Comparison of ENCODE assay signal across 8 mouse cellular contexts in genomic region chr14:54576241-54577088, GRCm38 (mm10). TPM values are rescaled to one million over a fixed set of nuclear protein-coding genes. Genes with fewer than 3 reads are reported as not detected.
DNase-seq lines count a peak whose midpoint lies in the region; ATAC-seq and TF ChIP-seq lines count a peak whose summit lies in the region.

No protein-coding gene starts in this region.

- peak; percentile 57 to 70 for DNase-seq in heart, adult 2 months
- DNase-seq in heart, adult 9 months (ENCODE audit: low spot score in 2 of 2): no peak
- DNase-seq in adrenal gland, postnatal 10 days: peak; percentile 56
- DNase-seq in frontal cortex, postnatal 36 days (ENCODE audit: low spot score in 2 of 2): no peak
- DNase-seq in frontal cortex, postnatal 10 days (ENCODE audit: low spot score in 2 of 2): no peak

- H3K9ac ChIP-seq in heart, adult 2 months (ENCODE audit: low read depth, low read length): peak overlapping the region; percentile 84
- peak overlapping the region; percentile 98 for H3K9ac ChIP-seq in heart, embryonic 12.5 days
- H3K9ac ChIP-seq in kidney, embryonic 16.5 days (replicated peaks; ENCODE audit: low read length): peak overlapping the region; percentile 98
- H3K9ac ChIP-seq in midbrain, embryonic 13.5 days (replicated peaks): peak overlapping the region; percentile 72

- TF ChIP-seq CTCF in heart, adult 2 months (IDR thresholded peaks at IDR 0.05): no peak

- WGBS in heart, adult 2 months: 1% methylated on average over 84 of the region's 84 CpGs
- WGBS in heart, embryonic 12.5 days: under 1% methylated on average over 84 of the region's 84 CpGs
- WGBS in kidney, embryonic 16.5 days: under 1% methylated on average over 83 of the region's 84 CpGs
- WGBS in midbrain, embryonic 13.5 days: under 1% methylated on average over 84 of the region's 84 CpGs

- no peaks in the 10 kb centered on the region for H3K9me3 ChIP-seq in heart, embryonic 12.5 days (replicated peaks)
- H3K9me3 ChIP-seq in kidney, embryonic 16.5 days (ENCODE audit: low read length): no peaks in the 10 kb centered on the region
- no peaks in the 10 kb centered on the region for H3K9me3 ChIP-seq in midbrain, embryonic 13.5 days

- H3K4me1 ChIP-seq in heart, adult 2 months (ENCODE audit: control insufficient read depth, insufficient read depth, low read length): peaks cover 3% of the 10 kb centered on the region
- peaks cover 45% of the 10 kb centered on the region for H3K4me1 ChIP-seq in heart, embryonic 12.5 days (replicated peaks)
- peaks cover 42% of the 10 kb centered on the region for H3K4me1 ChIP-seq in kidney, embryonic 16.5 days (ENCODE audit: insufficient read depth, low read length)
- H3K4me1 ChIP-seq in midbrain, embryonic 13.5 days (replicated peaks): peaks cover 69% of the 10 kb centered on the region

- TF ChIP-seq POLR2A in heart, adult 2 months (IDR thresholded peaks at IDR 0.05; ENCODE audit: insufficient read depth, low read depth, low read length): no peak

- no peaks in the 10 kb centered on the region for H3K36me3 ChIP-seq in heart, adult 2 months (ENCODE audit: control insufficient read depth, insufficient read depth, low read length)
- H3K36me3 ChIP-seq in heart, embryonic 12.5 days: peaks cover 11% of the 10 kb centered on the region
- peaks cover 10% of the 10 kb centered on the region for H3K36me3 ChIP-seq in kidney, embryonic 16.5 days (ENCODE audit: insufficient read depth, low read length)
- no peaks in the 10 kb centered on the region for H3K36me3 ChIP-seq in midbrain, embryonic 13.5 days

- no peaks in the 10 kb centered on the region for H3K79me2 ChIP-seq in heart, adult 2 months (replicated peaks; ENCODE audit: control insufficient read depth, insufficient read depth, low read length)

- TF ChIP-seq EP300 in heart, adult 2 months (IDR thresholded peaks at IDR 0.05; ENCODE audit: insufficient read depth, low read depth, low read length): no peak

- ATAC-seq in heart, embryonic 12.5 days (ENCODE audit: insufficient number of reproducible peaks, low FRiP score): no peak
- ATAC-seq in kidney, embryonic 16.5 days (ENCODE audit: low FRiP score, low TSS enrichment): peak; percentile 2; the same call in 1 of the 2 replicates
- ATAC-seq in midbrain, embryonic 13.5 days: peak; percentile 3; the same call in 1 of the 2 replicates

- H3K4me2 ChIP-seq in heart, embryonic 12.5 days: peak overlapping the region; percentile 91
- peak overlapping the region; percentile 81 for H3K4me2 ChIP-seq in kidney, embryonic 16.5 days (replicated peaks; ENCODE audit: low read depth, low read length)
- H3K4me2 ChIP-seq in midbrain, embryonic 13.5 days (replicated peaks): peak overlapping the region; percentile 82

- H3K27me3 ChIP-seq in heart, adult 2 months (ENCODE audit: control insufficient read depth, insufficient read depth, low read length): peaks cover 2% of the 10 kb centered on the region; the same call in 1 of the 2 replicates
- no peaks in the 10 kb centered on the region for H3K27me3 ChIP-seq in heart, embryonic 12.5 days (replicated peaks)
- H3K27me3 ChIP-seq in kidney, embryonic 16.5 days (ENCODE audit: insufficient read depth, low read length): no peaks in the 10 kb centered on the region
- peaks cover 29% of the 10 kb centered on the region for H3K27me3 ChIP-seq in midbrain, embryonic 13.5 days

- peak overlapping the region; percentile 89 for H3K27ac ChIP-seq in heart, adult 2 months
- H3K27ac ChIP-seq in heart, embryonic 12.5 days (ENCODE audit: poor library complexity, severe bottlenecking): peak overlapping the region; percentile 94
- H3K27ac ChIP-seq in kidney, embryonic 16.5 days (ENCODE audit: low read length): peak overlapping the region; percentile 98
- peak overlapping the region; percentile 71 for H3K27ac ChIP-seq in midbrain, embryonic 13.5 days

- peak overlapping the region; percentile 99 for H3K4me3 ChIP-seq in heart, adult 2 months
- peak overlapping the region; percentile 91 for H3K4me3 ChIP-seq in heart, embryonic 12.5 days
- H3K4me3 ChIP-seq in kidney, embryonic 16.5 days (ENCODE audit: low read length): peak overlapping the region; percentile 93
- H3K4me3 ChIP-seq in midbrain, embryonic 13.5 days (replicated peaks): peak overlapping the region; percentile 65

- intact Hi-C loops in heart, adult 2 months (cut with DNase I): loop anchor here (5.0 kb wide), 1 partner anchor 49 kb away; no protein-coding TSS in a partner anchor

RNA-seq across cellular contexts. Expression of gene Ajuba, which starts 0.9 kb away (rescaled TPM):
- total RNA-seq in heart, adult 2 months (2021): 1 to 10 TPM; 4.6 to 4.8 TPM
- polyA plus RNA-seq in heart, adult 2 months (2012; rRNA removed): 7.8 and 13.4 TPM in 2 replicates
- 10 to 100 TPM; 18.9 to 20.7 TPM for total RNA-seq in adrenal gland, postnatal 10 days (2021)
- 39.5 and 40.7 TPM in 2 replicates for polyA plus RNA-seq in heart, embryonic 12.5 days (2016; fragmentation: Nextera tagmentation; extraction: Ambion mirVana)
- polyA plus RNA-seq in kidney, embryonic 16.5 days (2015; fragmentation: Nextera tagmentation; extraction: Ambion mirVana): 32.9 and 45.6 TPM in 2 replicates
- polyA plus RNA-seq in midbrain, embryonic 13.5 days (2015; fragmentation: Nextera tagmentation; extraction: Ambion mirVana): 13.5 and 18.0 TPM in 2 replicates

RNA-seq across cellular contexts. Expression of gene Haus4, which starts 22.0 kb away (rescaled TPM):
- 1 to 10 TPM; 3.5 to 3.8 TPM for total RNA-seq in heart, adult 2 months (2021)
- 3.2 and 4.1 TPM in 2 replicates for polyA plus RNA-seq in heart, adult 2 months (2012; rRNA removed)
- total RNA-seq in adrenal gland, postnatal 10 days (2021): 10 to 100 TPM; 31.0 to 32.5 TPM
- polyA plus RNA-seq in heart, embryonic 12.5 days (2016; fragmentation: Nextera tagmentation; extraction: Ambion mirVana): 38.0 and 46.3 TPM in 2 replicates
- polyA plus RNA-seq in kidney, embryonic 16.5 days (2015; fragmentation: Nextera tagmentation; extraction: Ambion mirVana): 57.3 and 62.4 TPM in 2 replicates
- 19.2 and 21.7 TPM in 2 replicates for polyA plus RNA-seq in midbrain, embryonic 13.5 days (2015; fragmentation: Nextera tagmentation; extraction: Ambion mirVana)

RNA-seq across cellular contexts. Expression of gene 4931414P19Rik, which starts 29.3 kb away (rescaled TPM):
- total RNA-seq in heart, adult 2 months (2021): 1 to 10 TPM; 5.9 to 6.4 TPM
- 2.4 and 4.4 TPM in 2 replicates for polyA plus RNA-seq in heart, adult 2 months (2012; rRNA removed)
- 1 to 10 TPM; 4.9 to 6.9 TPM for total RNA-seq in adrenal gland, postnatal 10 days (2021)
- polyA plus RNA-seq in heart, embryonic 12.5 days (2016; fragmentation: Nextera tagmentation; extraction: Ambion mirVana): 6.4 and 6.8 TPM in 2 replicates
- polyA plus RNA-seq in kidney, embryonic 16.5 days (2015; fragmentation: Nextera tagmentation; extraction: Ambion mirVana): 11.2 and 14.2 TPM in 2 replicates
- 8.7 and 9.3 TPM in 2 replicates for polyA plus RNA-seq in midbrain, embryonic 13.5 days (2015; fragmentation: Nextera tagmentation; extraction: Ambion mirVana)

RNA-seq across cellular contexts. Expression of gene Psmb5, which starts 41.4 kb away (rescaled TPM):
- 100 to 1,000 TPM; 164 to 187 TPM for total RNA-seq in heart, adult 2 months (2021)
- 180 and 209 TPM in 2 replicates for polyA plus RNA-seq in heart, adult 2 months (2012; rRNA removed)
- 100 to 1,000 TPM; 226 to 247 TPM for total RNA-seq in adrenal gland, postnatal 10 days (2021)
- polyA plus RNA-seq in heart, embryonic 12.5 days (2016; fragmentation: Nextera tagmentation; extraction: Ambion mirVana): 300 and 308 TPM in 2 replicates
- 453 and 471 TPM in 2 replicates for polyA plus RNA-seq in kidney, embryonic 16.5 days (2015; fragmentation: Nextera tagmentation; extraction: Ambion mirVana)
- 438 and 468 TPM in 2 replicates for polyA plus RNA-seq in midbrain, embryonic 13.5 days (2015; fragmentation: Nextera tagmentation; extraction: Ambion mirVana)

RNA-seq across cellular contexts. Expression of gene Psmb11, which starts 44.8 kb away (rescaled TPM):
- not detected for total RNA-seq in heart, adult 2 months (2021)
- polyA plus RNA-seq in heart, adult 2 months (2012; rRNA removed): not detected in 2 replicates
- not detected for total RNA-seq in adrenal gland, postnatal 10 days (2021)
- not detected in 2 replicates for polyA plus RNA-seq in heart, embryonic 12.5 days (2016; fragmentation: Nextera tagmentation; extraction: Ambion mirVana)
- 0.07 TPM in 1 of 2 replicates, not detected in the other for polyA plus RNA-seq in kidney, embryonic 16.5 days (2015; fragmentation: Nextera tagmentation; extraction: Ambion mirVana)
- polyA plus RNA-seq in midbrain, embryonic 13.5 days (2015; fragmentation: Nextera tagmentation; extraction: Ambion mirVana): 0.15 TPM in 1 of 2 replicates, not detected in the other

Comparison
In these comparisons a context has a peak if more than half of its experiments do, and no peak if none do; other contexts are left out.
1. DNase-seq: peak in heart, adult 2 months (2 of 2) and adrenal gland, postnatal 10 days (single experiment); none in heart, adult 9 months (0 of 2), frontal cortex, postnatal 36 days (0 of 2) and frontal cortex, postnatal 10 days (0 of 2).
2. Peak in every context shown above with its lines, with median percentiles within 50 percentile points of each other: H3K27ac ChIP-seq, H3K4me3 ChIP-seq, H3K9ac ChIP-seq and H3K4me2 ChIP-seq.